Comparison of ENCODE assay signal across 1 mouse cellular context in genomic region chr7:19755008-19755407, GRCm38 (mm10).
A peak's percentile ranks its signal among the peaks of the same experiment; 100 is the strongest.
TF ChIP-seq lines count a peak whose summit lies in the region.

No protein-coding gene starts in this region.

TF ChIP-seq in MEL, 35 proteins besides CTCF, POLR2A, EP300 and RAD21:
- TF ChIP-seq USF1 (IDR thresholded peaks at IDR 0.05; ENCODE audit: low read depth, low read length) (no peak), SMC3 (IDR thresholded peaks at IDR 0.05; ENCODE audit: low read depth, low read length) (peak; percentile 24; the same call in 1 of the 2 replicates)
TF ChIP-seq in MEL: peak in this region for 1.
